14 mouse cellular contexts compared by ENCODE assay signal in genomic region chr5:77119475-77120422, GRCm38 (mm10). TPM values are rescaled to one million over a fixed set of nuclear protein-coding genes. Genes with fewer than 3 reads are reported as not detected.
DNase-seq lines count a peak whose midpoint lies in the region; ATAC-seq and TF ChIP-seq lines count a peak whose summit lies in the region.
"Had no signal": no experiment of that assay in that cellular context is flagged by ENCODE, and none has a peak within 500 bp of the region (broad histone marks: within the 10 kb centered on the region; RNA-seq: fewer than 3 reads in every experiment).

No protein-coding gene starts in this region.

- ATAC-seq in common myeloid progenitor, adult 5-6 weeks (replicated peaks; ENCODE audit: low read depth, poor library complexity, severe bottlenecking) = peak; percentile 65
- ATAC-seq in liver, embryonic 13.5 days (ENCODE audit: low read depth) = peak; percentile 99
- no peak for ATAC-seq in midbrain, postnatal 0 days (ENCODE audit: low FRiP score)

- peak; percentile 69 to 77 for DNase-seq in cerebellum, postnatal 10 days
- no peak for DNase-seq in cerebellum, adult 9-11 months
- peak; percentile 46 for DNase-seq in 416B (ENCODE audit: low read depth)
- DNase-seq in liver, embryonic 13.5 days = peak; percentile 69
- no peak for DNase-seq in adrenal gland, postnatal 10 days
- no peak for DNase-seq in midbrain, postnatal 0 days (ENCODE audit: low spot score)
- no peak for DNase-seq in urinary bladder, postnatal 36 days (ENCODE audit: low spot score in 2 of 2)
- DNase-seq: gastrocnemius, postnatal 10 days; heart, postnatal 14 days; kidney, adult 11 months; thymus, adult 2 months had no signal

- peak overlapping the region; percentile 72 for H3K27ac ChIP-seq in liver, embryonic 13.5 days
- no peak overlapping the region for H3K27ac ChIP-seq in midbrain, postnatal 0 days (ENCODE audit: low read depth, low read length)

- H3K4me1 ChIP-seq in liver, embryonic 13.5 days (replicated peaks) = peaks cover 52% of the 10 kb centered on the region
- H3K4me1 ChIP-seq in midbrain, postnatal 0 days (ENCODE audit: insufficient read depth, low read length) = peaks cover 9% of the 10 kb centered on the region; the same call in 1 of the 2 replicates

- no peaks in the 10 kb centered on the region for H3K9me3 ChIP-seq in liver, embryonic 13.5 days (replicated peaks)
- no peaks in the 10 kb centered on the region for H3K9me3 ChIP-seq in midbrain, postnatal 0 days (ENCODE audit: low read length)

- no peak for TF ChIP-seq CTCF in midbrain, postnatal 0 days (IDR thresholded peaks at IDR 0.05)

- peaks cover 11% of the 10 kb centered on the region; the same call in 1 of the 2 replicates for H3K27me3 ChIP-seq in liver, embryonic 13.5 days
- H3K27me3 ChIP-seq in midbrain, postnatal 0 days (ENCODE audit: insufficient read depth, low read length) = peaks cover 35% of the 10 kb centered on the region; the same call in 1 of the 2 replicates

- H3K4me3 ChIP-seq in liver, embryonic 13.5 days (replicated peaks) = no peak overlapping the region
- H3K4me3 ChIP-seq in midbrain, postnatal 0 days (ENCODE audit: low read depth, low read length) = no peak overlapping the region
- H3K4me3 ChIP-seq: megakaryocyte, embryonic 14.5 days; myocyte had no signal

- H3K36me3 ChIP-seq in liver, embryonic 13.5 days = no peaks in the 10 kb centered on the region
- H3K36me3 ChIP-seq in midbrain, postnatal 0 days (ENCODE audit: insufficient read depth, low read length) = no peaks in the 10 kb centered on the region

- peak overlapping the region; percentile 37 for H3K4me2 ChIP-seq in liver, embryonic 13.5 days
- H3K4me2 ChIP-seq in midbrain, postnatal 0 days (ENCODE audit: low read depth, low read length, poor library complexity, severe bottlenecking) = no peak overlapping the region

- H3K9ac ChIP-seq in liver, embryonic 13.5 days = peak overlapping the region; percentile 49; the same call in 1 of the 2 replicates
- no peak overlapping the region for H3K9ac ChIP-seq in midbrain, postnatal 0 days (replicated peaks; ENCODE audit: low read length, poor library complexity, severe bottlenecking)

- WGBS in liver, embryonic 13.5 days (ENCODE audit: insufficient replicate concordance) = 53% methylated on average over 19 of the region's 19 CpGs
- WGBS in midbrain, postnatal 0 days = 76% methylated on average over 19 of the region's 19 CpGs

RNA-seq across cellular contexts. Expression of gene Hopx, which starts 4.8 kb away (rescaled TPM):
- 1.2 TPM in 1 of 2 replicates, not detected in the other for total RNA-seq in common myeloid progenitor, adult 5-6 weeks (2017)
- polyA plus RNA-seq in liver, embryonic 13.5 days (2015; fragmentation: Nextera tagmentation; extraction: Ambion mirVana) = 0.14 TPM in 1 of 2 replicates, not detected in the other
- 10 to 100 TPM in 1 of 2 experiments, 1 to 10 TPM in 1; 9.8 to 11.1 TPM for total RNA-seq in adrenal gland, postnatal 10 days (2021)
- total RNA-seq in midbrain, postnatal 0 days (2014; rRNA removed) = 9.1 and 20.8 TPM in 2 replicates
- polyA plus RNA-seq in midbrain, postnatal 0 days (2015; fragmentation: Nextera tagmentation; extraction: Ambion mirVana) = 1.4 and 1.8 TPM in 2 replicates

Comparison
In these comparisons a context has a peak if more than half of its experiments do, and no peak if none do; other contexts are left out.
1. DNase-seq: peak in cerebellum, postnatal 10 days (2 of 2), 416B (single experiment) and liver, embryonic 13.5 days (single experiment); none in cerebellum, adult 9-11 months (single experiment), adrenal gland, postnatal 10 days (single experiment), midbrain, postnatal 0 days (single experiment) and urinary bladder, postnatal 36 days (0 of 2).